Mouse (Mus musculus): ENCODE measurements around the gene Gng8.

Gng8 gene

GRCm38 (mm10) chr7:16924037-16924834 lies 32.6 kb downstream of the Gng8 start, which contains the start of gene Calm3:
Calm3 (minus strand) TSS chr7:16924114.
- peak; percentile 99 for DNase-seq (ENCODE audit: low spot score)

- no peak for DNase-seq (ENCODE audit: low spot score)
These were observed 36.8 kb downstream of the Gng8 start for GRCm38 (mm10) chr7:16928341-16928740.

- DNase-seq (ENCODE audit: low spot score): peak; percentile 68
These were observed 39.3 kb downstream of the Gng8 start for GRCm38 (mm10) chr7:16930850-16931249.

GRCm38 (mm10) chr7:16931968-16932627 lies 40.5 kb downstream of the Gng8 start:
- DNase-seq (ENCODE audit: low spot score): peak; percentile 78

- DNase-seq (ENCODE audit: low spot score): no peak
These were observed 41.4 kb downstream of the Gng8 start for GRCm38 (mm10) chr7:16932704-16933577.

- no peak for DNase-seq (ENCODE audit: low spot score)
These were observed 45.7 kb downstream of the Gng8 start for GRCm38 (mm10) chr7:16937312-16937711.

GRCm38 (mm10) chr7:16938117-16938791 lies 46.7 kb downstream of the Gng8 start:
- DNase-seq (ENCODE audit: low spot score): no peak

- peak; percentile 55 for DNase-seq (ENCODE audit: low spot score)
These were observed 48.7 kb downstream of the Gng8 start for GRCm38 (mm10) chr7:16940292-16940691.

GRCm38 (mm10) chr7:16942861-16943260 lies 51.3 kb downstream of the Gng8 start:
- no peak for DNase-seq (ENCODE audit: low spot score)

GRCm38 (mm10) chr7:16944061-16944807 lies 52.6 kb downstream of the Gng8 start, which contains the start of gene Pnmal2:
Pnmal2 (plus strand) TSS chr7:16944682.
- peak; percentile 54 for DNase-seq (ENCODE audit: low spot score)

GRCm38 (mm10) chr7:16944808-16945315 lies 53.3 kb downstream of the Gng8 start:
- DNase-seq (ENCODE audit: low spot score): no peak
